Mouse (Mus musculus): ENCODE results near the gene Fhl3. TPM values are rescaled to one million over a fixed set of nuclear protein-coding genes. Genes with fewer than 3 reads are reported as not detected.
A peak's percentile ranks its signal among the peaks of the same experiment; 100 is the strongest.

The Fhl3 gene
- polyA plus RNA-seq, 1 experiment from 2014 or later: 6.4 TPM

DNA sequence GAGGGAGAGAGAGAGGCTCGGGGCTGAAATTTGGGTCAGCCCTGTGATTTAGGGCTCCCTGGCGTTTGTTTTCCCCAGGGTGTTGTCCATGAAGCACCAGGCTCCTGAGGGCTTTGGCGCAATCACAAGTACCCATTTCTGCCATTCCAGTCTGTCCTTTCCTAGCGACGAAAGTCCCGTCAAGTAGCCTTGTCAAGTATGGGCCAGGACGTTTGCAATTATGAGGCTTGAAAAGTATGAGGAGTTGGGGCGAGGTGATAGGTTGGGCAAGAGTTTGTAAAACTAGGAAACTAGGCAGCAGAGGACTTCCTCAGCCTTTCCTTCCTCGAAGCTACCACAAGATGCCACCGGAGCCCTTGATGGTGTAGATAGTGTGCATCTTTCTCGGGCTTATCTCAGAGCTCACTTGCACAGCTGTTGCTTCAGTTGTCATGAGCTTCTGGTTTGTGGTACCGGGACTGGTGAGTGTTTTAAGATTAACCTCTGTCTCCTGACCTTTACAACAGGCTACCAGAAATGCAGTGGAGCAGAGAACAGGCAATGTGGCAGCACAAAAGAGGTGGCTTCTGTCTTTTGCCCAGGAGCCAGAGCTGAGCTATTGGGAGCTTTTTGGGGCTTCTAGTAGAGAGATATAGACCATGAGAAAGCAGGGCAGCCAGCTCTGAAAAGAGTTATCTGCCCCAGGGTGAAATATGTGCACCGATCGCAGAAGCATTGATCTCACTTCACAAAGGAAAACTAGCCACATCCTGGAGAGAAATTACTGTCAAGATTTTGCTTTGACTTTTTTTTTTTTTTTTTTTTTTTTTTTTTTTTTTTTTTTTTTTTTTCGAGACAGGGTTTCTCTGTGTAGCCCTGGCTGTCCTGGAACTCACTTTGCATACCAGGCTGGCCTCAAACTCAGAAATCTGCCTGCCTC lies 52.0 kb downstream of the Fhl3 start:
- Histone ChIP-seq H3K9ac (ENCODE audit: low read depth, low read length) (peak overlapping the region; percentile 63), H3K36me3 (ENCODE audit: control insufficient read depth, insufficient read depth, low read length) (no peaks in the 10 kb centered on the region), H3K4me2 (peak overlapping the region; percentile 99), H3K27me3 (ENCODE audit: control insufficient read depth, insufficient read depth, low read length) (no peaks in the 10 kb centered on the region; the same call in 1 of the 2 replicates), H3K4me3 (ENCODE audit: low read depth, low read length) (peak overlapping the region; percentile 74), H3K27ac (ENCODE audit: low read depth, low read length) (no peak overlapping the region), H3K4me1 (ENCODE audit: control insufficient read depth, insufficient read depth, low read length) (peaks cover 17% of the 10 kb centered on the region), H3K9me3 (replicated peaks; ENCODE audit: control insufficient read depth, low read length) (no peaks in the 10 kb centered on the region)
- ATAC-seq (replicated peaks; ENCODE audit: insufficient number of reproducible peaks, low FRiP score, low TSS enrichment): no peak
- WGBS (ENCODE audit: insufficient replicate concordance): 11% methylated on average over 15 of the region's 15 CpGs

DNA sequence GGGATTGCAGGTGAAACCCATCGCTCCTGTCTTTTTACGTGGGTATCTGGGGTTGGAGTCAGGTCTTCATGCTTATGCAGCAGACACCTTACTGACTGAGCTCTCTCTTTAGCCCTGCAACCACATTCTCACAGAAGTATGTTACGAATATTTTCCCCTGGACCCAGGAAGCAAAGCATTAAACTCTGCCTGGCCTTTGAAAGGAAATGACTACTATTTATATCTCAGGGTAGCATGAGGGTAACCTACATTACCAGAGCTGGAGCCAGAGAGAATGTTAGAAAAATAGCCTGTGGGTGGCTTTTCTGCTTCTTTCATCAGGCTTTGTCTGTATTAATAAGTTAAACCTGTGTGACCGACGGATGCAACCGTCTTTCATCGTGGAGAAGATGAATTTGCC lies 55.0 kb downstream of the Fhl3 start:
- H3K4me3 ChIP-seq (ENCODE audit: low read depth, low read length): no peak overlapping the region
- no peak for ATAC-seq (replicated peaks; ENCODE audit: insufficient number of reproducible peaks, low FRiP score, low TSS enrichment)
- H3K27ac ChIP-seq (ENCODE audit: low read depth, low read length): no peak overlapping the region
- no peak overlapping the region for H3K9ac ChIP-seq (ENCODE audit: low read depth, low read length)
- no peak overlapping the region for H3K4me2 ChIP-seq
- no peaks in the 10 kb centered on the region for H3K9me3 ChIP-seq (replicated peaks; ENCODE audit: control insufficient read depth, low read length)
- WGBS (ENCODE audit: insufficient replicate concordance): 73% methylated on average over 7 of the region's 7 CpGs
- peaks cover 19% of the 10 kb centered on the region for H3K4me1 ChIP-seq (ENCODE audit: control insufficient read depth, insufficient read depth, low read length)
- H3K27me3 ChIP-seq (ENCODE audit: control insufficient read depth, insufficient read depth, low read length): no peaks in the 10 kb centered on the region
- no peaks in the 10 kb centered on the region for H3K36me3 ChIP-seq (ENCODE audit: control insufficient read depth, insufficient read depth, low read length)

MicroRNAs encoded within 50 kb of the gene (microRNA counts, 519-probe panel; counts per million panel counts)
- microRNA mmu-miR-697 (32.2 counts per million), microRNA mmu-miR-698 (32.2 counts per million)

Small RNA genes within 50 kb of the gene (microRNA-seq; reads per million reads assigned to microRNA genes)
- not detected for gene Gm24721 (ENCODE audit: borderline number of aligned reads)
- not detected for gene Mir697 (ENCODE audit: borderline number of aligned reads)
- gene Mir698 (ENCODE audit: borderline number of aligned reads): not detected

Other genes starting within 250 kb of the Fhl3 start
- gene 3100002H09Rik, start 89.9 kb upstream of the Fhl3 start, polyA plus RNA-seq (2014; fragmentation: Nextera tagmentation; extraction: Ambion mirVana): not detected in 2 replicates
- 0.21 and 0.24 TPM in 2 replicates for gene Pou3f1, start 43.9 kb upstream of the Fhl3 start, polyA plus RNA-seq (2014; fragmentation: Nextera tagmentation; extraction: Ambion mirVana)
- 57.1 and 60.7 TPM in 2 replicates for gene Utp11, start 7.1 kb upstream of the Fhl3 start, polyA plus RNA-seq (2014; fragmentation: Nextera tagmentation; extraction: Ambion mirVana)
- 109 and 113 TPM in 2 replicates for gene Sf3a3, start 14.1 kb downstream of the Fhl3 start, polyA plus RNA-seq (2014; fragmentation: Nextera tagmentation; extraction: Ambion mirVana)
- gene Inpp5b, start 41.1 kb downstream of the Fhl3 start, polyA plus RNA-seq (2014; fragmentation: Nextera tagmentation; extraction: Ambion mirVana): 18.5 and 19.2 TPM in 2 replicates
- gene Mtf1, start 101.4 kb downstream of the Fhl3 start, polyA plus RNA-seq (2014; fragmentation: Nextera tagmentation; extraction: Ambion mirVana): 11.0 and 13.5 TPM in 2 replicates
- 25.4 and 28.0 TPM in 2 replicates for gene Yrdc, start 150.0 kb downstream of the Fhl3 start, polyA plus RNA-seq (2014; fragmentation: Nextera tagmentation; extraction: Ambion mirVana)
- gene 1110065P20Rik, start 150.5 kb downstream of the Fhl3 start, polyA plus RNA-seq (2014; fragmentation: Nextera tagmentation; extraction: Ambion mirVana): 41.4 and 46.3 TPM in 2 replicates
- gene Maneal, start 161.5 kb downstream of the Fhl3 start, polyA plus RNA-seq (2014; fragmentation: Nextera tagmentation; extraction: Ambion mirVana): 0.13 and 0.21 TPM in 2 replicates
- gene Epha10, start 180.2 kb downstream of the Fhl3 start, polyA plus RNA-seq (2014; fragmentation: Nextera tagmentation; extraction: Ambion mirVana): not detected in 2 replicates
- 3.2 and 5.4 TPM in 2 replicates for gene 9930104L06Rik, start 236.3 kb downstream of the Fhl3 start, polyA plus RNA-seq (2014; fragmentation: Nextera tagmentation; extraction: Ambion mirVana)
- 131 and 136 TPM in 2 replicates for gene Cdca8, start 238.6 kb downstream of the Fhl3 start, polyA plus RNA-seq (2014; fragmentation: Nextera tagmentation; extraction: Ambion mirVana)

All from heart, embryonic 11.5 days (tissue).